Mouse (Mus musculus) frontal cortex, postnatal 10 days (tissue): Measurements from ENCODE around the gene Mrpl10.
A peak's percentile ranks its signal among the peaks of the same experiment; 100 is the strongest.

Experiments used
- DNase-seq, 2 experiments: peaks; one replicate each; pipeline ENCODE4 v3.0.0; 2022; ENCODE audit warnings: low spot score in 2 of 2, mixed read lengths in 1 of 2

Mrpl10 gene

DNA sequence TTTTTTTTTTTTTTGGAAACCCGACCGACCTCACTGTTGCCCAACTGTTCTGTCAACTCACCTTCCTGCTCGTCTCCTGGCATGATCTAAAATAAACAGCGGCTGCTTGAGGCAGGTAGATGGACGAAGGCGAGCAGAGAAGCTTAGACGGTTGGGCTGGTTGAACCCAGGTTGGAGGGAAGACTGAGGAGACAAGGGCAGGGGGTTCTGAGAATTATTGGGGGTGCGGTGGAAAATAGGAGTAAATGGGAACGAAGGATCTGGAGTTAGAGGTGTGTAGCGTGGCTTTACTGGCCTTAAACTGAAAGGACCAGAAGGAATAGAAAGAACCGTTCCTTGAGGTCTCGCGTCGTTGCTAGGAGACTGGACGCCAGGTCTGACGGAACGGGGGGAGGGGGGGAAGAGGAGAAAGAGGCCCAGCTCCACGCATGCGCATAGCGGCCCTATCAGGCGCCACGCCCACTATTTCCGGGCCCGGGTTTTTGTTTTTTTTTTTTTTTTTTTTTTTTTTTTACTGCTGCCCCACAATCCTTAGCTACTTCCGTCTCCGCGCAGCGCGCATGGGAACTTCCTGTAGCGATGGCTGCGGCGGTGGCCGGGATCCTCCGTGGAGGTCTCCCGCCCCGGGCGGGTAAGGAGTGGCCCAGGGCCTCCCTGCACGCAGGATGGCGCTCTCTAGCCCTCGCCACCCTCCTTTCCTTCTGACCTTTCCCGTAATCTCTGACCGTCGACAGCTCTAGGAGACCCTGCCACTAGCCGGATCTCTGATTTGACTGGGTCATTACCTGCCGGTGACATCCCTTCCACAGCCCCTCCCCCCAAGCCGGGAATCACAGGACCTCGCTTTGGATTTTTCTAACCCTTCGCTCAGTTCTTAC is at the start of gene Mrpl10, which contains the start of gene Lrrc46:
Mrpl10 (plus strand) TSS at position 539 of the 878 bp plus-strand sequence.
Lrrc46 (minus strand) TSS at position 386 of the 878 bp plus-strand sequence.
- DNase-seq: peak; percentile 78 to 82

DNA sequence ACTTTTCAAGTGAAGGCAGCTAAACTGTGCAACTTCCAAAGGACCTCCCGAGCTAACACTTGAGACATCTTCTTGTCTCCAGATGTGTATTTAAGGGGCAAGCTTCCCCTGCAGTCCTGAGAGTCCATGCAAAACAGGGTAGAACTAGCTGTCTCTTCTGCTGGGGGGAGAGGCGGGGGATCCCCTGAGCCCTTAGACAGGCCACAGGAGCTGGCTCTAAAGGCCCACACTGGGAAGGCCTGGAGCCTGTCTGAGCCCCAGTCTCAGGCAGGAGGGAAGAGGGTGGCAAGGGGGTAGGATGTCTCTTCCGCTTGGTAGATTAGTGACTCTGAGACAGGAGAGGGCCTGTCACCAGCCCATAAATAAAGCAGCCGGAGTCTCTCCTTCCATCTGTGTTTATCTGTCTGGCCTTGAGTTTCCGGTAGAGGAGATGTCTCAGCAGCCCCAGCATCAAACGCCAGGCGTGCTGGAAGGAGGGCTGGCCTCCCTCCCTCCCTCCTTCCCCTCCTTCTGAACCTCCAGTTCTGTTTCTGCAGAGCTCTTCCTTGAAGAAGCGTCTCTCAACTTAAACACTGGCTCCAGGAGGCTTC is 48.5 kb upstream of the Mrpl10 start:
- no peak for DNase-seq

- no peak for DNase-seq
Measured at GRCm38 (mm10) chr11:96995031-96995430, 46.3 kb upstream of the Mrpl10 start.

- no peak for DNase-seq
Measured at GRCm38 (mm10) chr11:96995836-96996772, 45.3 kb upstream of the Mrpl10 start.

GRCm38 (mm10) chr11:96996773-96997379 is 44.5 kb upstream of the Mrpl10 start:
- DNase-seq: no peak

DNA sequence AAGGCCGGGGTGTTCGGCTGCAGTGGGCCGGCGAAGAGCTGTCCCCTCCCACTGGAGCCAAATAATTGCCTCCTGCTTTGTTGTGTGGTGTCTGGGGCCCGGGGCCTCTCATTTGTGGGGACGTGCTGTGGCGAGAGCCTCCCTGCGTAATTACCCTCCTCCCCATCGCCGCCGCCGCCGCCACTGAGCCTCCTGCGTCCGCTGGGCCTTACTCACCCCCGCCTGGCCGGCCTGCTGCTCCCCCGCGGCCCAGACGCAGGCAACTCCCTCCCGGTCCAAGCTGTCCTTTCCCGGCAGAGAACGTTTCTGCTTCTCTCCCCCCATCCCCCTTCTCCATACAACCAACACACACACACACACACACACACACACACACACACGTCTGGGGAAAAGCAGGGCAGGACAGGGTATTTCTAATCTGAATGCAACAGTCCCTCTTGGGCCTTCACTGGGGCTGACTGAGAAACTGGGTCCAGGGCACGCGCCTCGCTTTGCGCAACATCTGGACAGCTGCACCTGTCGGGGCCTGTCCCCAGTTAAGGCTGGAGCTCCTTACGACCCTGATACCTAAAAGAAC is 43.9 kb upstream of the Mrpl10 start:
- DNase-seq: no peak

DNA sequence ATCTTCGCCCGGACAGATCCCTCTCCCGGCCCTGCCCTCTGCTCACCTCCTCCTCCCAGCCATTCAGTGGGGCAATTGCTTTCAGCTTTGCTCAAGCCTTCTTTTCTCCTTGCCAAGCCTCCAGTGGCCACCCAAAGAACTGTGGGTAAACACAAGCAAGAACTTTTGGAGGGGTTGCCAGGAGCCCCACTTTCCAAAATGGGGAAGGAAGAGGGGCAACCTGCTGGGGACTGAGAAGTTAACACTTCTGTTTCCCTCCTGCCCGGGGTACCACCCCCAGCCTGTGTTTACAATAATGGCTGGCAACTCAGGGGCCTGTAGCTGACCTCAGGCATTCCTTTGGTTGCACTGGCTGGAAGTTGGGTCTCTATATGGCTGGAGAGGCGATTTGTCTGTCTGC is 38.2 kb upstream of the Mrpl10 start:
- no peak for DNase-seq

DNA sequence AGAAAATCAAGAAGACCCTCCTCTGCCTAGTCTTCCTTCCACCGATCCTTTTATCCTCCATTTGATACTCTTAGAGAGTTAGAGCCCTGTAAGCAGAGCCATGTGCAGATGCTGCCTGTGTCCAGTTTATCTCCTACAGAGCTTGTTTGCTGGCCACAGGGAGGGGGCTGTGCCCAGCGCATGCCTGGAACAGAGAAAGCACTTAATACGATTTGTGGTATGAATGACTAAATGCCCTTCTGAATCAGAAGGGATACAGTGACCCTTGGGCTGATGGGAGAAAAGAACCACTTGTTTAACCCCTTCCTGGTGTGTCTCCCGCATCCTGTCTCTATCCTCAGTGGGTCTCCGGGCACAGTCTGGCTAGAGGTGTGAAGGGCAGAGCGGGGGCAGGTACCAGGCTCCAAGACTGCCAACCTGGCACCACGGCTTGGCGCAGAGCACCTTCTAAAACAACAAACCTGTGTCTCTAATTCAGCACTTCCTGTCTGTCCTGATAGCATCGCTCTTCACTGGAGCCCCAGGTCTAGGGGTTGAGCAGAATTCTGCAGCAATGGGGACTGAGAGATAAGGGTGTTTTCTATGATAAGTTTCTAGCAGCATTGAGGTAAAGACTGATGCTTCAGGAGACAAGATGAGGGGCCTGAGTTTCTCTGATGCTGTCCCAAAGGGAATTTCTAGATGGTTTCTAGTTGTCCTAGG is 34.1 kb upstream of the Mrpl10 start:
- DNase-seq: no peak

DNA sequence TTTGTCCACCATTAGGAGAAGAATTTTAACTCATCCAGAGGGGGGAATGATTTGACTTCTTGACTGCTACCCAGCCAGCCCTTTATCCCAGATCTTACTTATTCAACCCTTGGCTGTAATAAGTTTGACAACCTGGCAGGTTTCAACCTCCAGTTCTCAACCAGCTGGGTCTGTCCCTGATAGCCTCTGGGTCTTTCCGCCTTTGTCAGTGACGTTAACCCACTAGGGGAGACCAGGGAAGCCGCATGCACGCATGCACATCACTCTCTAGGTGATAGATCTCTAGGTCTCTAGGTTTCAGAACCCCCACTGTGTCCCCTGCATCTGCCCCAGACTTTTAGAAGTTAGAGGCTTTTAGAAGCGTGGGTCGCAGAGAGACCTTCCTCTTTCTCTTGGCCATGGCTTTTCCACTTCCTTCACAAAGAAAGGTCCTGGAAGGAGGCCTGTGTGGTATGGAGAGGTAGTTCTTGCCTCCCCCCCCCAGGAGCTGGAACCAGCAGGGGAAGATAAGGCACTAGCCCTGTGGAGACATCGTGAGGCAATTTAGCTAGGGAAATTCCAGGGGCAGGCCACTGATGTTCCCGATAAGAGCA is 32.1 kb upstream of the Mrpl10 start:
- no peak for DNase-seq

GRCm38 (mm10) chr11:97013121-97013670 is 28.2 kb upstream of the Mrpl10 start, which contains the start of gene Sp6:
Gene Sp6, plus strand, starts transcription at chr11:97013394.
- DNase-seq: peak in 1 of 2 experiments; percentile 39

DNA sequence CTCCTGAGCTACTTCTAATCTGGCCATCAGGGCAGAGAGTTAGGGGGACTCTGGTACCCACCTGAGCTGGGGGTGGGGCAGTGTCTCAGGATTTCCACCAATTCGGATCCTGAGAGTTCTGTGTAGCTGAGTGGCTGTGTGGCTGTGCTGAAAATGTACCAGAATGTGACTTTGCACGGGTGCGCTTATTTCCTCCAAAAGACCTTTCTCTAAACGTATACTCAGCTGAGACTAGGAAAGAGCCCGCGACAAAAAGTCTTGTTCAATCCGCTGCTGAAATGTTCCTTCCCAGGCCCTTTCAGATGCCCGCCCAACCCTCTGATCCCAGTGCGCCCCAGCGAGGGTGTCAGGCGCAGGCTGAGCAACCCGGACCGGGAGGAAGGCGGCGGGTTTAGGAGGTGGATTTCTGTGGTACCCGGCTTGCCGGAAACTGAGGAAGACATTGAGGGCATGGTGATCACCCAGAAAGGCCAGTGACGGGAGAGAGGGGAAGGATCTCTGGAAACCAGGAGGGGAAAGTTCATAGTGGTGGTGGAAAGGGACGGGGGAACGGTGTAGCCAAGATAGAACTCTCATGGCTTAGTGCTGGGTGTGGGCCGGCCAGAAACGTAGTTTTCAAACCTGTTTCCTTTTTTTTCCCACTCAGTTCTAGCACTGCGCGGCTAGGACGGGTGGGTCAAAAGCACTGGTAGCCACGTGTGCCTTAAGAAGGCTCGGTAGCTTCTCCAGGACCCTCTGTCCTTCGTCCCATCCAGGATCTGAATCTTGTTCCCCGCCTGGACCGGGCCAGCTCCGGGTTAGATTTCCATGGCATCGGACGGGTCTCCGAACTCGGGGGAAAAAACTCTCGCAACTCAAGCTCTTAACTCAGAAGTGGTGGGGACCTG is 23.4 kb upstream of the Mrpl10 start:
- DNase-seq: no peak

DNA sequence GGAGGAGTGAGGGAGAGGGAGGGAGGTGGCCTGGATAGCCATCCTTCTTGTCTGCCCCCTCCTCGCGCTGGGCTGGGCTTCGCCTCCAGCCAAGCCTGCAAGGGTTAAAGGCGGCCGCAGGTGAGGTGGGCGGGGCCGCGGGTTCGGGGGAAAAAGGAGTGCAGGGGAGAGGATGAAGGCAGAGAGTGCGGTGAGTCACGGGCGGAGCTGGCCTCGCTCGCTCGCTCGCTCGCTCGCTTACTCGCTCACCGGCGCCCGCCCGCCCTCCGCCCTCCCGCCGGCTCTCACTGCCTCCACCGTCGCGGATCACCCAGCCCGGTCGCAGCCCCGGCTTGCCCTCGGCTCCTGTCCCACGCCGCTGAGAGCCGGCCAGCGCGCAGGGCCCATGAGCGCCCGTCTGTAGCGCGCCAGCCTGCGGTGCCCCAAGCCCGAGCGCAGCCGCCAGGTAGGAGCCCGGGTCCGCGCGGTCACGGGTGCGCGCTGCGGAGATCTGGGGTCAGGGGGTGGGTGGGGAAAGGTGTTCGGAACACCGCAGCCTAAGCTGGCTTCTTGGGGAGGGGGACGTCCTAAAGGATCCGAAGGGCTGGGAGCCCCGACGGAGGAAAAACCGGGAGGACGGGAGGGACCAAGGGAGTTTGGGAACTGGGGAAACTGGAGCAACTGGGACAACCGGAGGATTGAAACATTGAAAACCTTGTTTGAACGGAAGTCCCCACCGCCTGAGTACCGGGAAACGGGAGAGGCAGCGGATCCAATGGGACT is 22.6 kb upstream of the Mrpl10 start:
- DNase-seq: no peak

DNA sequence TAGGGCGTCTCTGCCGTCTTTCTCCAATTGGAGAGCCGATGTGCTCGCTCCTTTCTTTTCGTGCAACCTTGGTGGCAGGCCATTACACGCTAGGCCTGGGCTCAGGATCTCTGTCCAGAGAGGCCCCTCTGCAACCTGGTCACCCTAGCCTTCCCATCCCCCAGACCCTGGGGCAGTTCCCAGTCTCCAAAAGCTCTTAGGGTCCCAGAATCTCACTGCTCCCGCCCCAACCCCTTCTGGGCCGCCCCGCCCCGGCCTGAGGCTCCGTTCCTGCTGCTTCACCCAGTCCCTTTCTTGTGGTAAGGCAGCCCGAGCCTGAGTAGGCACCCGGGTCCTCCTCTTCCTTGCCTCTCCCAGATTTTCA is 22.0 kb upstream of the Mrpl10 start:
- no peak for DNase-seq

DNA sequence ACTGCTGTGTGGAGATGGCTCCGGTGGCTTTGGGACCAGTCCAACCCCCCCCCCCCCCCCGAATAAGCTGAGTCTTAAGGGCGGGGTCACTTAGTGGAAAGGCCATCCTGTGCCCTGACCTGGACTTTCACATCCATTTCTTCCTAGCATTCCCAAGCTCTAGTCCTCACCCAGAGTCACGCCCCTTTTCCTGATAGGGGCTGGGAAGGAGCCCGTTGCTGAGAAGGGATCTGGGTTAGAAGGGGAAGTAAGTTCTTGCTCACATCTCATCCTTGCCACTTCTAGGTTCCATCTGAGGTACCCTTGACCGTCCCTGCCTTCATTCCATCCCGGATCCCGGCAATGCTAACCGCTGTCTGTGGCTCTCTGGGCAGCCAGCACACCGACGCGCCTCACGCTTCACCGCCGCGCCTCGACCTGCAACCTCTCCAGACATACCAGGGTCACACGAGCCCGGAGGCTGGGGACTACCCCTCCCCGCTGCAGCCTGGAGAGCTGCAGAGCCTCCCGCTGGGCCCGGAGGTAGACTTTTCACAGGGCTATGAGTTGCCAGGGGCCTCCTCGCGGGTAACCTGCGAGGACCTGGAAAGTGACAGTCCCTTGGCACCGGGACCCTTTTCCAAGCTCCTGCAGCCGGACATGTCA is 20.1 kb upstream of the Mrpl10 start:
- no peak for DNase-seq

DNA sequence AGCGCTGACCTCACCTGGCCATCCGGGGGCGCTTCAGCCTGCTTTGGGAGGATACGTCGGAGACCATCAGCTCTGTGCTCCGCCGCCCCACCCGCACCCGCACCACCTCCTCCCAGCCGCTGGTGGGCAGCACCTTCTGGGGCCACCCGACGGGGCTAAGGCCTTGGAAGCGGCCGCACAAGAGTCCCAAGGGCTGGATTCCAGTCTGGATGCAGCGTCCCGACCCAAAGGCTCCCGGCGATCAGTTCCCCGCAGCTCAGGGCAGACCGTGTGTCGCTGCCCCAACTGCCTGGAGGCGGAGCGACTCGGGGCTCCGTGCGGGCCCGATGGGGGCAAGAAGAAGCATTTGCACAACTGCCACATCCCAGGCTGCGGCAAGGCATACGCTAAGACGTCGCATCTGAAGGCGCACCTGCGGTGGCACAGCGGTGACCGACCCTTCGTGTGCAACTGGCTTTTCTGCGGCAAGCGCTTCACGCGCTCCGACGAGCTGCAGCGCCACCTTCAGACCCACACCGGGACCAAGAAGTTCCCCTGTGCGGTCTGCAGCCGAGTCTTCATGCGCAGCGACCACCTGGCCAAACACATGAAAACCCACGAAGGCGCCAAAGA is 19.4 kb upstream of the Mrpl10 start:
- peak in 1 of 2 experiments; percentile 67 for DNase-seq

DNA sequence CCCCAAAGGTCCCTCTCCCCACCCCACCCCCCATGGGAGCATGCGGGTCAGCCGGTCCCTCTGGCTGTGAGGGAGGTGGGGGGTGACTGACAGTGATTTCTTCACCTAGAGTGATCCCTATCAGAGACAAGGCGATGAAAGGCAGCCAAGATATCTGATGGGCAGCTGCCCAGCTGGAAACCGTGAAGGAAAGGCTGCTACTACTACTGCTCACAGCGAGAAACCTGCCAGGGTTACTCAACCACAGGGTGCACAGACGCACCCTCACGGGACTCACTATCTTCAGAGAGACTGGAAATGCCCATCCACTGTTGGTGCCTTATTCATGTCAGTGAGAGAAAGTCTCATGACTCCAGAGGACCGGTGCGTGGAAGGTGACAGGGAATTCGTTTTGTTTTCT is 16.4 kb upstream of the Mrpl10 start:
- DNase-seq: no peak

DNA sequence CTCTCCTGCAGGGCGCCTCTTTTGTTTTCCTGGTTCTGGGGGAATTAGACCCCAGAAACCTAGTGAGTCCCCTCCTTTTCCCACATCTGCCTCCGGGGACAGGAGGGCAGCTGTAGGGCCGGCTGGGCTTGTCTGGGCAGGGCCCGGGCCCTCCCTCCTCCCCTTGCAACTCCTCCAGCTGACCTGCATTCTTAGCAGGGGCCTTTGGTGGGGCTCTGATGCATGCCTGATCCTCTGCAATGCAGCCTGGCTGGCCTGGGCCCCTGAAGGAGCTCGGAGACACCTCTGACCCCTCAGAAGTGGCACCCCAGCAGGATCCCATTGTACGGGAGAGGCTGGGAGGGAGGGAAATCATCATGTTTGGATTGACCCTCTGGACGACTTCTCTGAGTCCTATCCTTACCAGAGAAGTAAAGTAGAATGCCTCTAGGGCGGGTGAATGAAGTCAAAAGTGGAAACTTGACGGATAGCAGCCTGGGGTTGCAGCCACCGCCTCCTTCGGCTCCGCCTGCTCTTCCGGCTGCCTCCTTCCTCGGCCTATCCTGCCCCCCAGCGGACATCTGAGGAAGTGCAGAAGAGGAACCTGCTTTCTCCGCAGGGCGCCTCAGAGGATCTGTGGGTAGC is 15.5 kb upstream of the Mrpl10 start:
- peak; percentile 65 to 82 for DNase-seq
